Mouse (Mus musculus) layer of hippocampus, postnatal 10 days (tissue): ENCODE measurements around the gene Eva1a. TPM values are rescaled to one million over a fixed set of nuclear protein-coding genes. Genes with fewer than 3 reads are reported as not detected.

Experiments used
- DNase-seq, 2 experiments: peaks; one replicate each; pipeline ENCODE4 v3.0.0; 2021; ENCODE audit warnings: low spot score in 2 of 2
- total RNA-seq, 2 experiments: library from RNA; stranded (reverse); gene quantifications; 2 replicates each; pipeline ENCODE4 v1.2.3; 2021

Eva1a gene
- total RNA-seq, 2 experiments from 2014 or later = 12.0 to 13.2 TPM

GRCm38 (mm10) chr6:82065230-82065629 lies 24.4 kb downstream of the Eva1a start:
- DNase-seq = no peak

GRCm38 (mm10) chr6:82066515-82067081 lies 25.8 kb downstream of the Eva1a start:
- no peak for DNase-seq

GRCm38 (mm10) chr6:82070459-82070858 lies 29.6 kb downstream of the Eva1a start:
- no peak for DNase-seq

- peak in 1 of 2 experiments; percentile 49 for DNase-seq
These were observed 32.2 kb downstream of the Eva1a start for GRCm38 (mm10) chr6:82073011-82073410.

GRCm38 (mm10) chr6:82073567-82073966 lies 32.7 kb downstream of the Eva1a start:
- no peak for DNase-seq

- no peak for DNase-seq
These were observed 35.5 kb downstream of the Eva1a start for GRCm38 (mm10) chr6:82076364-82076763.

GRCm38 (mm10) chr6:82078875-82079274 lies 38.0 kb downstream of the Eva1a start:
- DNase-seq = no peak

- no peak for DNase-seq
These were observed 42.8 kb downstream of the Eva1a start for GRCm38 (mm10) chr6:82083655-82084054.

- DNase-seq = no peak
These were observed 43.4 kb downstream of the Eva1a start for GRCm38 (mm10) chr6:82084235-82084634.

- no peak for DNase-seq
These were observed 44.6 kb downstream of the Eva1a start for GRCm38 (mm10) chr6:82085313-82085908.

GRCm38 (mm10) chr6:82088133-82088532 lies 47.3 kb downstream of the Eva1a start:
- no peak for DNase-seq

GRCm38 (mm10) chr6:82091773-82092172 lies 50.9 kb downstream of the Eva1a start:
- peak in 1 of 2 experiments; percentile 10 for DNase-seq

- DNase-seq = no peak
These were observed 56.9 kb downstream of the Eva1a start for GRCm38 (mm10) chr6:82097705-82098104.

GRCm38 (mm10) chr6:82098456-82098855 lies 57.6 kb downstream of the Eva1a start:
- DNase-seq = no peak

- DNase-seq = no peak
These were observed 69.6 kb downstream of the Eva1a start for GRCm38 (mm10) chr6:82110473-82110872.

GRCm38 (mm10) chr6:82111111-82111510 lies 70.3 kb downstream of the Eva1a start:
- no peak for DNase-seq

- no peak for DNase-seq
These were observed 70.7 kb downstream of the Eva1a start for GRCm38 (mm10) chr6:82111540-82111939.

GRCm38 (mm10) chr6:82112127-82113090 lies 71.6 kb downstream of the Eva1a start:
- no peak for DNase-seq

GRCm38 (mm10) chr6:82115335-82115965 lies 74.6 kb downstream of the Eva1a start:
- no peak for DNase-seq

- no peak for DNase-seq
These were observed 75.3 kb downstream of the Eva1a start for GRCm38 (mm10) chr6:82116176-82116575.

GRCm38 (mm10) chr6:82117871-82118270 lies 77.0 kb downstream of the Eva1a start:
- DNase-seq = no peak
